14 mouse cellular contexts compared by ENCODE assay signal in genomic region chr12:76640620-76641019, GRCm38 (mm10).
DNase-seq lines count a peak whose midpoint lies in the region; ATAC-seq and TF ChIP-seq lines count a peak whose summit lies in the region.
"Had no signal": no experiment of that assay in that cellular context is flagged by ENCODE, and none has a peak within 500 bp of the region (broad histone marks: within the 10 kb centered on the region; RNA-seq: fewer than 3 reads in every experiment).

No protein-coding gene starts in this region.

- no peak overlapping the region for H3K9ac ChIP-seq in hindbrain, embryonic 13.5 days
- no peak overlapping the region for H3K9ac ChIP-seq in hindbrain, postnatal 0 days (replicated peaks; ENCODE audit: low read length)
- H3K9ac ChIP-seq in forebrain, embryonic 16.5 days (replicated peaks; ENCODE audit: low read depth, low read length) = no peak overlapping the region

- no peaks in the 10 kb centered on the region for H3K36me3 ChIP-seq in hindbrain, embryonic 13.5 days
- H3K36me3 ChIP-seq in hindbrain, postnatal 0 days (ENCODE audit: insufficient read depth, low read length) = no peaks in the 10 kb centered on the region
- H3K36me3 ChIP-seq in forebrain, embryonic 16.5 days (ENCODE audit: control insufficient read depth, insufficient read depth) = no peaks in the 10 kb centered on the region
- H3K36me3 ChIP-seq: hindbrain, embryonic 10.5 days had no signal

- ATAC-seq in hindbrain, embryonic 13.5 days (ENCODE audit: low FRiP score) = no peak
- ATAC-seq in hindbrain, postnatal 0 days = no peak
- 0 out of 2 replicates have a peak, but pooled peaks have one; percentile 31 for ATAC-seq in forebrain, embryonic 16.5 days
- ATAC-seq: Patski had no signal

- DNase-seq in cerebellum, postnatal 36 days = peak; percentile 53 to 59
- DNase-seq in cerebellum, postnatal 4 days (ENCODE audit: low spot score in 2 of 2) = no peak
- DNase-seq in hindbrain, postnatal 0 days (ENCODE audit: low spot score) = no peak
- peak; percentile 22 for DNase-seq in ZHBTc4 (ENCODE audit: low read depth, low spot score)
- no peak for DNase-seq in frontal cortex, adult 2 months (ENCODE audit: extremely low spot score in 1 of 2, low spot score in 1 of 2)
- DNase-seq in right cerebral cortex, postnatal 10 days (ENCODE audit: low spot score in 2 of 2) = no peak
- DNase-seq: adrenal gland, postnatal 25 days; layer of hippocampus, adult 9-11 months; lung, postnatal 10 days had no signal

- H3K27me3 ChIP-seq in hindbrain, embryonic 13.5 days = 0 out of 2 replicates have a peak, but pooled peaks cover 4% of the 10 kb centered on the region
- no peaks in the 10 kb centered on the region for H3K27me3 ChIP-seq in hindbrain, postnatal 0 days (ENCODE audit: insufficient read depth, low read length)
- H3K27me3 ChIP-seq in forebrain, embryonic 16.5 days (replicated peaks; ENCODE audit: control insufficient read depth, insufficient read depth, low read length) = no peaks in the 10 kb centered on the region
- H3K27me3 ChIP-seq: Patski had no signal

- no peak overlapping the region for H3K4me3 ChIP-seq in hindbrain, embryonic 13.5 days
- no peak overlapping the region for H3K4me3 ChIP-seq in hindbrain, postnatal 0 days (ENCODE audit: low read length)
- no peak overlapping the region for H3K4me3 ChIP-seq in forebrain, embryonic 16.5 days (replicated peaks; ENCODE audit: low read length)
- H3K4me3 ChIP-seq: erythroblast, embryonic 14.5 days; hindbrain, embryonic 10.5 days had no signal

- TF ChIP-seq CTCF in hindbrain, postnatal 0 days (IDR thresholded peaks at IDR 0.05; ENCODE audit: low read depth) = no peak

- no peak overlapping the region for H3K4me2 ChIP-seq in hindbrain, embryonic 13.5 days
- no peak overlapping the region for H3K4me2 ChIP-seq in hindbrain, postnatal 0 days (ENCODE audit: low read depth, low read length)
- H3K4me2 ChIP-seq in forebrain, embryonic 16.5 days (ENCODE audit: low read length) = no peak overlapping the region

- 58% methylated on average over 8 of the region's 8 CpGs for WGBS in hindbrain, embryonic 13.5 days
- WGBS in hindbrain, postnatal 0 days = 53% methylated on average over 8 of the region's 8 CpGs
- 17% methylated on average over 8 of the region's 8 CpGs for WGBS in forebrain, embryonic 16.5 days

- peak overlapping the region; percentile 60; the same call in 1 of the 2 replicates for H3K27ac ChIP-seq in hindbrain, embryonic 13.5 days
- no peak overlapping the region for H3K27ac ChIP-seq in hindbrain, postnatal 0 days
- H3K27ac ChIP-seq in forebrain, embryonic 16.5 days (ENCODE audit: low read length) = no peak overlapping the region
- H3K27ac ChIP-seq: hindbrain, embryonic 10.5 days had no signal

- no peaks in the 10 kb centered on the region for H3K9me3 ChIP-seq in hindbrain, embryonic 13.5 days
- H3K9me3 ChIP-seq in hindbrain, postnatal 0 days (ENCODE audit: low read length) = no peaks in the 10 kb centered on the region
- no peaks in the 10 kb centered on the region for H3K9me3 ChIP-seq in forebrain, embryonic 16.5 days (ENCODE audit: control insufficient read depth, low read length)
- H3K9me3 ChIP-seq: hindbrain, embryonic 10.5 days had no signal

- peaks cover 24% of the 10 kb centered on the region for H3K4me1 ChIP-seq in hindbrain, embryonic 13.5 days (replicated peaks)
- peaks cover 9% of the 10 kb centered on the region; the same call in 1 of the 2 replicates for H3K4me1 ChIP-seq in hindbrain, postnatal 0 days (ENCODE audit: insufficient read depth, low read length)
- H3K4me1 ChIP-seq in forebrain, embryonic 16.5 days (replicated peaks; ENCODE audit: control insufficient read depth, insufficient read depth, low read length) = peaks cover 3% of the 10 kb centered on the region; the same call in 1 of the 2 replicates

Comparison
In these comparisons a context has a peak if more than half of its experiments do, and no peak if none do; other contexts are left out.
1. DNase-seq: peak in cerebellum, postnatal 36 days (2 of 2) and ZHBTc4 (single experiment); none in cerebellum, postnatal 4 days (0 of 2), hindbrain, postnatal 0 days (single experiment), frontal cortex, adult 2 months (0 of 2) and right cerebral cortex, postnatal 10 days (0 of 2).